Mouse (Mus musculus): ENCODE measurements around the gene Myo1c. TPM values are rescaled to one million over a fixed set of nuclear protein-coding genes. Genes with fewer than 3 reads are reported as not detected.
"Not testable (repeated sequence)": the region's sequence is repeated elsewhere in the genome, so short reads cannot be mapped to it uniquely, and the experiment has no call there.

Myo1c gene
- polyA plus RNA-seq, 1 experiment from 2014 or later = 78.8 TPM

DNA sequence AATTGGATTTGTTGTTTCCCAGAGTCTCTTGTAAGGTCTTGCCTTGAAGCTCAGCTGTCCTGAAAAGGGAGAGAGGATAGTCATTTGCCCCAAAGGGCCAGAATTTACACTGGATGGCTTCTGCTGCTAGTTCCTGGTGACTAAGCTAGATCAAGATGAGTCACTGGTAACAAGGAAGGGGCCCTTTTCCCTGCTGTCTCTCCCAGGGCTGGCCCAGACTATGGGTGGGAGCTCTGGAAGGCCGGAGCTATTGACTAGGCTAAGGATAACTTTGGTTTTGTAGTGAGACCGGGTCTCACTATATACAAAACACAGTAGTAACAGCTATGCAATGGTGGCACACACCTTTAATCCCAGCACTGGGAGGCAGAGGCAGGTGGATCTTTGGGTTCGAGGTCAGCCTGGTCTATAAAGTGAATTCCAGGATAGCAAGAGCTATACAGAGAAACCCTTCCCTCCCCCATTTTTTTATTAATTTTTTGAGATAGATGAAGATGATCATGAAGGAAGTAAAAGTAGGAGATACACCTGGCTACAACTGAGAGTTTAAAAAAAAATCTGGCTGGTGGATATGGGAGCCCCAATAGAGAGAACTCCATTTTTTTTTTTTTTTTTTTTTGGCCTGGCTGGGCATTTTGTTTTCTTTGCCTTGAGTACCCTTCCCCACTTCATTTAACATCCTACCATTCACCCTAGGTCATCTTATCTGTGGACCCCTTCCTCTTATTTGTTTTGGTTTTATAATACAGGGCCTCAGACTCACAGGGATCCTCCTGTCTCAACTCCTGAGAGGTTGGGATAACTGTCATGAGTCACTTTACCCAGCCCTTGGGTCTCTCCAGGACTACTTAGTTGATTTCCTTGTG, 27.8 kb downstream of the Myo1c start:
- Histone ChIP-seq H3K9me3 (no peaks in the 10 kb centered on the region), H3K4me2 (peak overlapping the region; percentile 60), H3K27me3 (no peaks in the 10 kb centered on the region), H3K4me3 (peak overlapping the region; percentile 100), H3K27ac (peak overlapping the region; percentile 55; the same call in 1 of the 2 replicates), H3K4me1 (peaks cover 17% of the 10 kb centered on the region), H3K9ac (0 out of 2 replicates have a peak overlapping the region, but pooled peaks have one; percentile 8), H3K36me3 (peaks cover 10% of the 10 kb centered on the region)
- 87% methylated on average over 3 of the region's 3 CpGs for WGBS
- ATAC-seq (ENCODE audit: borderline replicate concordance, extremely low read depth, low FRiP score, low TSS enrichment) = no peak; the same call in 1 of the 2 replicates

DNA sequence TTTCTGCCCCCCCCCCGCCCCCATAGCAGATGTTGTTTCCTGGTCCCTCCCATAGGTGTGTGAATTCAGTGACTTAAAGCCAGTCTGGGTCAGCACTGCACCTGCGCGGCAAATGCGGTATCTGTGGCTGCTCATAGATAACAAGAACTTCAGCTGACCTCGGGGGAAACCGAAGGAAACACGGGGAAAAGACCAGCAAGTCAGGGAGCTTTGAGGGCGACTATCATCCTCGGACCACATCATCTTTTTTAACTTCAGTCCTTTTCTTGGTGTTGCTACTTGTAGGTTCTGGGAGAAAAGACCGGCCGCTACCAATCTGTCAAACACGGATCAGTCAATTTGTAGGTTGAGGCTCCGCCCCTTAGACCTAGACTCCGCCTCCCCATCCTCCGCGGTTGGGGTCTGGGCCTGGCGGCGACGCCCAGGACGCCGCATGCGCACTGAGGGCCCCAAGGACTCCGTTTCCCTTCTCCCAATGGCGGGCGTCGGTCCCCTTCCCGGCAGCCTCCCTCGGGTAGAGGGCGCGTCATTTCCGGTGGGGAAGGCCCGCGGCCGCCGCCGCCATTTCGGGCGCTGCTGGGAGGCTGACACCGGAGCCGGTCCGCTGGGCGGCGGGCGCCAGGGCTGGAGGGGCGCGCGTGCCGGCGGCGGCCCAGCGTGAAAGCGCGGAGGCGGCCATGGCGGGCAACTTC, 28.6 kb downstream of the Myo1c start, which contains the start of gene Crk:
Gene Crk, plus strand, starts transcription at position 513 of the 692 bp plus-strand sequence.
- peaks cover 10% of the 10 kb centered on the region for H3K36me3 ChIP-seq
- peak within 1 kb of the TSS; percentile 95 for H3K9ac ChIP-seq
- peak within 1 kb of the TSS; percentile 78 for H3K4me2 ChIP-seq
- ATAC-seq (ENCODE audit: borderline replicate concordance, extremely low read depth, low FRiP score, low TSS enrichment) = peak; percentile 99
- WGBS = under 1% methylated on average over 53 of the region's 55 CpGs
- H3K4me1 ChIP-seq = peaks cover 17% of the 10 kb centered on the region
- H3K4me3 ChIP-seq = peak within 1 kb of the TSS; percentile 100
- no peaks in the 10 kb centered on the region for H3K9me3 ChIP-seq
- peak within 1 kb of the TSS; percentile 92 for H3K27ac ChIP-seq
- no peaks in the 10 kb centered on the region for H3K27me3 ChIP-seq

DNA sequence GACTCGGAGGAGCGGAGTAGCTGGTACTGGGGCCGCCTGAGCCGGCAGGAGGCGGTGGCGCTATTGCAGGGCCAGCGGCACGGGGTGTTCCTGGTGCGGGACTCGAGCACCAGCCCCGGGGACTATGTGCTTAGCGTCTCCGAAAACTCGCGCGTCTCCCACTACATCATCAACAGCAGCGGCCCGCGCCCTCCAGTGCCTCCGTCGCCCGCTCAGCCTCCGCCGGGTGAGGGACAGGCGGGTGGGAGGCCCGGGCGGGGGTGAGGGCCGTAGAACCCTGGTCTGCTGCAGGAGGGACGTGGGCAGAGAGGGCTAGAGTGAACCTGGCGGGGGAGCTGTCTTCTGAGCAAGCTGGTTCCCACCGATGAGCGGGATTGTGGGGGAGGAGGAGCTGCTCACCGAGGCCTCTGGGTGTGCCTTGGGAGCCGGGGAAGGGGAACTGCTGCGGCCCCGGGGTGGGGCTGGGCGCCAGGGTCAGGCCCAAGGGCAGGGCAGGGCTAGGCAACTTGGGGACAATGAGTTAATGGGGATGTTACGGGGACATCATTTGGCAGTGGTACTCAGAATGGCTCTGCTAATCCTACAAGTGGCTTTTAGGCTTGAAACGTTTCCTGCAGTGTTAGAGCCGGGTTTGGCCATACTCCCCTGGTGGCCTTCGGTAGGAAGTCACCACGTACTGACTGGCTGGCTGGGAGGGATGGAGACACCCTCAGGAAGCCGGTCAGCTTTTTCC, 29.3 kb downstream of the Myo1c start:
- H3K4me3 ChIP-seq = peak overlapping the region; percentile 100
- peak overlapping the region; percentile 92 for H3K27ac ChIP-seq
- H3K4me2 ChIP-seq = peak overlapping the region; percentile 78
- peak; percentile 78 for ATAC-seq (ENCODE audit: borderline replicate concordance, extremely low read depth, low FRiP score, low TSS enrichment)
- peak overlapping the region; percentile 95 for H3K9ac ChIP-seq
- H3K4me1 ChIP-seq = peaks cover 17% of the 10 kb centered on the region
- WGBS = under 1% methylated on average over 43 of the region's 43 CpGs
- H3K27me3 ChIP-seq = no peaks in the 10 kb centered on the region
- no peaks in the 10 kb centered on the region for H3K9me3 ChIP-seq
- H3K36me3 ChIP-seq = peaks cover 17% of the 10 kb centered on the region

DNA sequence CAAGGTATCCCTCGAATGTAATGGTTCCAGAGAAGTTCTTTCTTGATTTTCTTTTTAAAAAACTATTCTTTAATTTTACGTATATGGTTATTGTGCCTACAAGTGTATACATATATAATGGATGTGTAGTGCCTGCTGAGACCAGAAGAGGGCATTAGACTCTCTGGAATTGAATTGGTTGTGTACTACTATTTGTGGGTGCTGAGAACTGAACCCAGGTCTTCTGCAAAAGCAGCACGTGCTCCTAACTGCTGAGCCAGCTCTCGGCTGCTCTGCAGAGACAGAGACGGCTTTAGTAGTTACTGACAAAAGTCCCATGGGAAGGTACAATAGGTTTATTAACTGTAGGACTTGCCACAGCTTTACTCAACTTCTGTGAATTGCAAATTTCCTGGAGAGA, 34.2 kb downstream of the Myo1c start:
- WGBS = 92% methylated on average over 5 of the region's 5 CpGs
- Histone ChIP-seq H3K9me3 (no peaks in the 10 kb centered on the region), H3K4me1 (peaks cover 14% of the 10 kb centered on the region), H3K36me3 (peaks cover 26% of the 10 kb centered on the region), H3K4me2 (no peak overlapping the region), H3K4me3 (no peak overlapping the region), H3K27ac (no peak overlapping the region), H3K9ac (no peak overlapping the region), H3K27me3 (no peaks in the 10 kb centered on the region)
- no peak for ATAC-seq (ENCODE audit: borderline replicate concordance, extremely low read depth, low FRiP score, low TSS enrichment)

DNA sequence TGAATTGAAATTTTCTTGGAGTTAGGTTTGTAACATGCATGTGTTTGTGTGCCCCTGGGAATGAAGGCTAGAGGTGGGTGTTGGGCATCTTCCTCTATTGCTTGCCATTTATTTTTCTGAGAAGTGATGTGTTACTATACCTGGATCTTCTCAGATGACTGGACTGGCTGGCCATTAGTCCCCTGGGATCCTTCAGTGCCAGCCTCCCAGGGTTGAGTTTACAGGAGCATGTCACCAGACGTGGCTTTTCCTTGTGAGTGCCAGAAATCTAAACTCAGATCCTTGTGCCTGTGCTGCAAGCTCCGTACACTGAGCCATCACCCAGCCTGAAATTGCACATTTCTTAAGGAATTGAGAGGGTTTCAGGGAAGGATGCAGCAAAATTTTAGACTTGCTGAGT, 34.7 kb downstream of the Myo1c start:
- H3K9ac ChIP-seq = no peak overlapping the region
- peaks cover 26% of the 10 kb centered on the region for H3K36me3 ChIP-seq
- H3K4me2 ChIP-seq = no peak overlapping the region
- no peaks in the 10 kb centered on the region for H3K27me3 ChIP-seq
- no peak for ATAC-seq (ENCODE audit: borderline replicate concordance, extremely low read depth, low FRiP score, low TSS enrichment)
- 72% methylated on average over 2 of the region's 2 CpGs for WGBS
- no peaks in the 10 kb centered on the region for H3K9me3 ChIP-seq
- H3K27ac ChIP-seq = no peak overlapping the region
- peaks cover 14% of the 10 kb centered on the region for H3K4me1 ChIP-seq
- H3K4me3 ChIP-seq = no peak overlapping the region

DNA sequence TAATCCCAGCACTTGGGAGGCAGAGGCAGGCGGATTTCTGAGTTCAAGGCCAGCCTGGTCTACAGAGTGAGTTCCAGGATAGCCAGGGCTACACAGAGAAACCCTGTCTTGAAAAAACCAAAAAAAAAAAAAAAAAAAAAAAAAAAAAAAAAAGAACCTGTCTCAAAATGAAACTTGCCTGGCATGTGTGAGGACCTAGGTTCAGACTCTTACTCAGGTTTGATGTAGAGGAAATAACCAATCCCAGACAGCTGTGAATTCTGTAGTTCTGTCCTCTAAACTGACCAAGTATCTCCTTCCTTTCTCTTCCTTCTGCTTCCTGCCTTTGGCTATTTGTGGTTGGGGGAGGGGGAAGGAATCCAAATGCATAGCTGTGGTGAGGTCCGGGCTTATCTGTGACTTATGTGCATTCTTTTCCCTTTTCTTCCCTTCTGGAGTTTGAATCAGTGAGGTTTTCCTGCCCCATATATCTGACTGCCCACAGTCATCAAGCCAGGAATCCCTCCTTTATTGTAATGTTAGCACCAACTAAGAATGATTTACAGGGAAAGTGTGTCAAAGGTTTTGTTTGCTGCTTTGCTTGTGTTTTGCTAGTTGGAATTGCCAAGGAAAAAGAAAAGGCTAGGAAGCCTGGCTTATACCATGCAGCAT, 37.2 kb downstream of the Myo1c start:
- WGBS = 55% methylated on average over 2 of the region's 2 CpGs

DNA sequence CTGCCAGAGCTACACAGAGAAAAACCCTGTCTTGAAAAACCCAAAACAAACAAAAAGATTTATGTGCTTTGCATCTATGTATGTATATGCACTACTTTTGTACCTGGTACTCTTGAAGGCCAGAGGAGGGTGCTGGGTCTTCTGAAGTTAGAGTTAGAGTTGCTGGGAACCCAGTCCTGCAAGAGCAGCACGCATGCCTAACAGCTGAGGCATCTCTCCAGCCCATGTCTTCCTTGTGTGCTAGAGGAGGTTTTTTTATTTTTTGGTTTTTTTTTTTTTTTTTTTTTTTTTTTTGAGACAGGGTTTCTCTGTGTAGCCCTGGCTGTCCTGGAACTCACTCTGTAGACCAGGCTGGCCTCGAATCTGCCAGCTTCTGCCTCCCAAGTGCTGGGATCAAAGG, 37.8 kb downstream of the Myo1c start:
- Histone ChIP-seq H3K9me3 (no peaks in the 10 kb centered on the region), H3K27me3 (no peaks in the 10 kb centered on the region), H3K4me3 (no peak overlapping the region), H3K36me3 (peaks cover 45% of the 10 kb centered on the region), H3K9ac (no peak overlapping the region), H3K4me1 (no peaks in the 10 kb centered on the region), H3K27ac (no peak overlapping the region), H3K4me2 (no peak overlapping the region)
- 75% methylated on average over 2 of the region's 2 CpGs for WGBS
- no peak for ATAC-seq (ENCODE audit: borderline replicate concordance, extremely low read depth, low FRiP score, low TSS enrichment)

More for the DNA sequence above, 37.2 kb downstream of the Myo1c start:
- no peak for ATAC-seq (ENCODE audit: borderline replicate concordance, extremely low read depth, low FRiP score, low TSS enrichment)
- no peaks in the 10 kb centered on the region for H3K27me3 ChIP-seq
- H3K27ac ChIP-seq = no peak overlapping the region
- no peak overlapping the region for H3K4me3 ChIP-seq
- H3K4me1 ChIP-seq = no peaks in the 10 kb centered on the region
- no peaks in the 10 kb centered on the region for H3K9me3 ChIP-seq
- no peak overlapping the region for H3K4me2 ChIP-seq
- H3K36me3 ChIP-seq = peaks cover 44% of the 10 kb centered on the region
- no peak overlapping the region for H3K9ac ChIP-seq

DNA sequence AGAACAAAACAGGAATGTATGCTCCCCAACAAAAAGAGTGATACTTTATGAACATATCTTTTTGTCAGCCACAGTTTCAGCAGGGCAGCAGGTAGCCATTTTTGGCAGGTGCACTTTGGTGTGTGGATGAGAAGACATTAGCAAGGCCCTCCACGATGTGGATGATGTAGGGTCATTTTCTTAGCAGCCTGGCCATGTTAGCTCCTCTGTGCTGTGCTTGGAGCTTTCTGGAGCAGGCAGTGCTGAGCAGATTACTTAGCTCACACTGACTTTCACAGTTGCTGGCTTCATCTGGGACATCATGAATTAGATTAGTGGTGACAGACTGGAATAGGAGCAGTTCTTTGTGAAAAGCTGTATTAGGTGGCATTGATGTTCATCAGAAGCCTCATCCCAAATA, 39.7 kb downstream of the Myo1c start:
- no peak overlapping the region for H3K4me3 ChIP-seq
- H3K27ac ChIP-seq = no peak overlapping the region
- no peak for ATAC-seq (ENCODE audit: borderline replicate concordance, extremely low read depth, low FRiP score, low TSS enrichment)
- H3K9me3 ChIP-seq = no peaks in the 10 kb centered on the region
- H3K4me1 ChIP-seq = no peaks in the 10 kb centered on the region
- no peaks in the 10 kb centered on the region for H3K27me3 ChIP-seq
- 86% methylated on average over 1 of the region's 1 CpGs for WGBS
- peaks cover 44% of the 10 kb centered on the region for H3K36me3 ChIP-seq
- no peak overlapping the region for H3K9ac ChIP-seq
- no peak overlapping the region for H3K4me2 ChIP-seq

DNA sequence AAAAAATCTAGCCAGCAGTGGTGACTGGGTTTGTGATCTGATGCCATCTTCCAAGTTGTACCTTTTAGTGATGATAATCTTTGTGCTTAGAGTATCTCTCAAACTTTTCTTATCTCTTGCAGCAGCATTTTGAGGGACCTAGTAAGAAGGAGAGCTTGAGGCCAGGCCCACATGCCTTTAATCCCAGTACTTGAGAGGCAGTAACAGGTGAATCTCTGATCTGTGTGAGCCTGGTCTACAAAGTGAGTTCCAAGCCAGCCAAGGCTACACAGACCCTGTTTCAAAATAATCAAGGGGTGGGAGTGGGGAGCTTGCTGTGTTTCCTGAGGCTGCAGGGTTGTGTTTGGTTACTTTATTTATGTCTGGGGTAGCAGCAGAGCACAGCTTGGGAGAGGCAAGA, 40.7 kb downstream of the Myo1c start:
- Histone ChIP-seq H3K9me3 (no peaks in the 10 kb centered on the region), H3K36me3 (peaks cover 50% of the 10 kb centered on the region)

DNA sequence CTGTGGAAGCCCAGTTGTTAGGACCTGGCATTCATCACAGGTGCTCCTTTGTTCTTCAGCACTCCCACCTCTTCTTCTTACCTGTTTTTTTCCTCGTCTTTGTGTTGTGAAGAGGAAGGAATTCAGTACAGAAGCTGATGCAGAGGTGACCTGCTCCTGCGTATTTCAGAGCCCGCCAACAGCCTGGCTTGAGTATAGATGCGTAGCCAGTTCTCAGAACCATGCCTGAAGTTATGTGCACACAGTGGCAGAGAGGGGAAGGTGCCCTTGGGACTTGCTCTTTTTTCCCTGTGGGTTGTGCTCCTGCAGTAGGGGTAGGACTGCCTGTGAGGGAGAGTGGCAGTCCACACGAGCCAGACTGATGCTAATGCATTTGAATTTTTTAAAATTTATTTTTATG, 43.3 kb downstream of the Myo1c start:
- Histone ChIP-seq H3K4me2 (no peak overlapping the region), H3K4me3 (no peak overlapping the region), H3K27me3 (no peaks in the 10 kb centered on the region), H3K36me3 (peaks cover 73% of the 10 kb centered on the region), H3K9me3 (no peaks in the 10 kb centered on the region), H3K4me1 (no peaks in the 10 kb centered on the region), H3K9ac (no peak overlapping the region), H3K27ac (no peak overlapping the region)
- no peak for ATAC-seq (ENCODE audit: borderline replicate concordance, extremely low read depth, low FRiP score, low TSS enrichment)
- 90% methylated on average over 5 of the region's 5 CpGs for WGBS

More for the DNA sequence above, 40.7 kb downstream of the Myo1c start:
- no peaks in the 10 kb centered on the region for H3K4me1 ChIP-seq
- no peak overlapping the region for H3K4me2 ChIP-seq
- no peak overlapping the region for H3K9ac ChIP-seq
- no peak overlapping the region for H3K27ac ChIP-seq
- H3K4me3 ChIP-seq = no peak overlapping the region
- H3K27me3 ChIP-seq = no peaks in the 10 kb centered on the region
- ATAC-seq (ENCODE audit: borderline replicate concordance, extremely low read depth, low FRiP score, low TSS enrichment) = no peak

DNA sequence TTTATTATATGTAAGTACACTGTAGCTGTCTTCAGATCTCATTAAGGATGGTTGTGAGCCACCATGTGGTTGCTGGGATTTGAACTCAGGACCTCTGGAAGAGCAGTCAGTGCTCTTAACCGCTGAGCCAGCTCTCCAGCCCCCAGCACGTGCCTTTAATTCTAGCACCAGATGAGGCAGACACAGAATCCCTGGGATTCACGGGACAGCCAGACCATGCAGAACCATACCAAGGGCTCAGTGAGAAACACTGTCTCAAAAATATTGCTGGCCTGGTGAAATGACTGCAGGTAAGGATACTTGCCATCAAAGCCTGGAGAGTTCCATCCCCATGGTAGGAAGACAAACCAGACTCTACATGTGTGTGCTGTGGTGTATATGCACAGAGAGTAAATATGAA, 47.2 kb downstream of the Myo1c start:
- H3K4me2 ChIP-seq; H3K4me3 ChIP-seq; H3K27ac ChIP-seq; ATAC-seq (ENCODE audit: borderline replicate concordance, extremely low read depth, low FRiP score, low TSS enrichment); H3K9ac ChIP-seq; H3K9me3 ChIP-seq; H3K4me1 ChIP-seq; H3K27me3 ChIP-seq: not testable (repeated sequence)
- H3K36me3 ChIP-seq = peaks cover 82% of the 10 kb centered on the region
- 92% methylated on average over 3 of the region's 3 CpGs for WGBS
